Mouse (Mus musculus) forebrain, embryonic 12.5 days (tissue): ENCODE data around the gene Maml3. TPM values are rescaled to one million over a fixed set of nuclear protein-coding genes. Genes with fewer than 3 reads are reported as not detected.

Experiments
- ATAC-seq: fragments of 200-750 bp; cut with Nextera tagmentation; 2 replicates; pipeline ENCODE4 v1.8.0; 2017; ENCODE audit warnings: moderate TSS enrichment; ENCODE audit not compliant: low FRiP score
- H3K27ac ChIP-seq: fragments of 300-500 bp; sonication (generic); 2 replicates; pipeline ENCODE4 v1.5.1; 2016; ENCODE audit warnings: mild to moderate bottlenecking
- H3K27me3 ChIP-seq: fragments of 300-500 bp; sonication (generic); 2 replicates; pipeline ENCODE4 v1.6.1; 2016; ENCODE audit warnings: mild to moderate bottlenecking
- H3K36me3 ChIP-seq: fragments of 300-500 bp; sonication (generic); replicated peaks from 2 replicates; pipeline ENCODE4 v1.6.1; 2016; ENCODE audit warnings: mild to moderate bottlenecking
- H3K4me1 ChIP-seq: fragments of 300-500 bp; sonication (generic); 2 replicates; pipeline ENCODE4 v1.6.1; 2016
- H3K4me2 ChIP-seq: fragments of 300-500 bp; sonication (generic); 2 replicates; pipeline ENCODE4 v1.6.1; 2016; ENCODE audit warnings: mild to moderate bottlenecking, moderate library complexity
- H3K4me3 ChIP-seq: fragments of 300-500 bp; sonication (generic); replicated peaks from 2 replicates; pipeline ENCODE4 v1.5.1; 2016; ENCODE audit warnings: mild to moderate bottlenecking
- H3K9ac ChIP-seq: fragments of 300-500 bp; sonication (generic); 2 replicates; pipeline ENCODE4 v1.6.1; 2016; ENCODE audit warnings: mild to moderate bottlenecking
- H3K9me3 ChIP-seq: fragments of 300-500 bp; sonication (generic); 2 replicates; pipeline ENCODE4 v1.6.1; 2016
- WGBS: fragments of 180-500 bp; shearing (Covaris S2); methylation state at CpG from one replicate; pipeline ENCODE4 v1.1.7; 2016; 5-methylcytosine and 5-hydroxymethylcytosine counted together
- polyA plus RNA-seq: library from polyadenylated mRNA; unstranded; fragments of >200 nt; fragmentation: Nextera tagmentation; extraction: Ambion mirVana; gene quantifications from 2 replicates; pipeline ENCODE4 v1.2.1, GENCODE M21; 2016

Gene Maml3
- polyA plus RNA-seq, 1 experiment from 2014 or later: 7.6 TPM

DNA sequence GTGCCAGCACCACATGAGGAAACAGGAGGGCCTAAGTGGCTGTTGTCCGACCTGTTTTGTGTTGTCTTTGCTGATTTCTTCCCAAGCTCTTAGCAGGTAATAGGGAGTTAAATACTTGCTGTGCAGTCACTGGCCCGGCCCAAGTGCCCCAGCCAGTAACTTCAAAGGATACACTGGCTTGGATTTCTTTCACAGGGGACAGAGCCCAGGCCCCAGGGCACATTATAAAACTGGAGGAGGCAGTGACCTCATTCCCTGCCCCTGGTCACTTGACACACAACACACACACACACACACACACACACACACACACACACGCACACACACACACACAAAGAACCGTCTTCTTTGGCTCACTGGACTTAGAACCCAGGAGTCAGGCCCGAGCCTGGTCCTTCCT lies 67.6 kb downstream of the Maml3 start:
- WGBS: 59% methylated on average over 5 of the region's 5 CpGs
- Histone ChIP-seq H3K9ac (no peak overlapping the region), H3K27me3 (no peaks in the 10 kb centered on the region), H3K36me3 (no peaks in the 10 kb centered on the region), H3K9me3 (no peaks in the 10 kb centered on the region), H3K4me3 (no peak overlapping the region), H3K4me2 (no peak overlapping the region), H3K4me1 (peaks cover 16% of the 10 kb centered on the region), H3K27ac (no peak overlapping the region)
- no peak for ATAC-seq

DNA sequence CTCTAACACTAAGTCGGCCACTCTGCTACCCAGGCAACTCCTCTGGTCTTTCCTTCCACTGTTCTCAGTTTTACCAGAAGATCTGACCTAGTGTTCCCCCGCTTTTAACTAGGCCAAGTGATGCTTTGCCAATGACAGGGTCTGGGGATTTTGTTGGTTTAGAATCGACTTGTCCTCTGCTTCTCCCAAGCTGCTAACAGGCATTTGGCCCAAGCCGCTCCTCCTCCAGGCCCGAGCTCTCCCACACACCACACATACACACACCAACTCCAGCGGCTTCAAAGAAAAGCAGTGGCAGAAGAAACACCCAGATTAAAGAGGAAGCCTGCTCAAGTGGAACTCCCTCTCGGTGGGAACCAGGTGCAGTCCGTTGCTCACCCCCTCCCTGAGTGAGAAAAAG lies 69.5 kb downstream of the Maml3 start:
- Histone ChIP-seq H3K36me3 (no peaks in the 10 kb centered on the region), H3K27me3 (no peaks in the 10 kb centered on the region), H3K4me3 (no peak overlapping the region), H3K27ac (no peak overlapping the region), H3K4me1 (peaks cover 13% of the 10 kb centered on the region), H3K9ac (no peak overlapping the region), H3K9me3 (no peaks in the 10 kb centered on the region), H3K4me2 (no peak overlapping the region)
- no peak for ATAC-seq
- 36% methylated on average over 8 of the region's 8 CpGs for WGBS

DNA sequence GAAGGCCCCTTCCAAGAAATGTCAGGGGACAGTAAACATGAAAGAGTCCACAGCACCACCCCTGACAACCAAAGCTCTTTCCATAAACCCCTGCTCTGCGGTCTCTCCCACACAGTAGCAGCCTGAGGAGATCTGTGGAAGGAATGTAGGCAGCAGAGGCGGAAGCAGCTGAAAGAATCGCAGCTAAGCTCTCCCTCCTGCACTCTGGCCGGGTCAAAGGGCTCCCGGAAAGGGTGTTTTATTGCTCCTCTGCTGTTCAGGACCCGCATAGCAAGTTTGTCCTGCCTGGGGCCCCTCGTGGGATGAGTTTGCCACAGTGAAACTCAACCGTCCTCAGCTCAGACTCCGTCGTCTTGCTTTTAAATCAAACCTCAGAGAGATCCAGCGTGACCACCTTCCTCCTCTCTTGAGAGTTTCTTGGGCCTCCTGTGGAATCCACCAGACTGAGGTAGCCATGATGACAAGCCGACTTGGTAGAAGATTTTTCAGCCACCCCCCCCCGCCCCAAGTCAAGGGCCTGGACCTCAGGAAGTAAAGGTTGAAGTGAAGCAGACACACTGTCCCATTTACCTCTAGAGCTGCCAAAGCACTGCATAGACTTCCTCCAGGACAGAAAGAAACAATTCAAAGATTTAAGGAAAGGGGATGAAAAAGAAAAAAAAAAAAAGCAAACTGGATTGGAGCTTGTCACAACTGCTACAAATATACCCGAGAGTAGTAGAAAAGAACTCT lies 70.9 kb downstream of the Maml3 start:
- no peaks in the 10 kb centered on the region for H3K36me3 ChIP-seq
- WGBS: 38% methylated on average over 14 of the region's 14 CpGs
- ATAC-seq: no peak
- H3K4me1 ChIP-seq: peaks cover 13% of the 10 kb centered on the region
- no peak overlapping the region for H3K27ac ChIP-seq
- no peak overlapping the region for H3K4me3 ChIP-seq
- H3K9ac ChIP-seq: no peak overlapping the region
- H3K9me3 ChIP-seq: no peaks in the 10 kb centered on the region
- no peak overlapping the region for H3K4me2 ChIP-seq
- H3K27me3 ChIP-seq: no peaks in the 10 kb centered on the region

DNA sequence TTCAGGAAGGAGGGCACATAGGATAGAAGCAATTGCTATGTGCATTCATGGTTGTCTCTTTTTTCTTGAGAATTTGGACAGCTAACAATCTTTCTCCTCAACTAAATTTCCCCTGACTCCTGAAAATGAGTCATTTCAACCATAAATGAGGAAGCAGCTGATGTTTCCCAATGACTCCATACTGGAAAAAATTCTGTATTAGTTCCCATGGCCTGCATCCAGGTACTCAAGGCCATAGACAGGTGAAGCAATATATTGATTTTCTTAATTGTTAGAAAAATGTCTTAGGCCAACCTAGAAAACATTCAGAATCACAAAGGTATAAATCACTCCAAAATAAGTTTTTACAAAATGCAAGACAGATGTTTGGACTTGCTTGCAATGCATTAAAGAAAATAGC lies 73.5 kb downstream of the Maml3 start:
- H3K4me3 ChIP-seq: no peak overlapping the region
- H3K27me3 ChIP-seq: no peaks in the 10 kb centered on the region

DNA sequence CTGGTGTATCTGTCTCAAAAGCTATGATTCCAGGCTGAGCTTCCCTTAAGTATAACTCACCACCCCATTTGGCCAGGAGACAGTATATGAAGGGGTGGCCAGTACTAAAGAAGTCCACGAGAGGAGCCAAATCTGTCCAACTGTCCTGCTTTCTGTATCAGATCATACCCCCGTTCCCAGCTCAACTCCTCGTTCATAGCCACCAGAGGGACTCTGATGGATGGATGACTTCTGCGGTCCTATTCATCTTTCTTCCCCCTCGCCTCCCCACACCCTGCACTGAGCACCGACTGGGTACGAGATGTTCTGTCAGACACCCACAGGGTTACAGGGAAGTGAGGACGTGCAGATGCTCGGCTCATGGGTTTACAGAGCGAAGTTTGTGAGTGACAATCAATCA lies 74.8 kb downstream of the Maml3 start:
- Histone ChIP-seq H3K27me3 (no peaks in the 10 kb centered on the region), H3K4me3 (no peak overlapping the region), H3K9ac (no peak overlapping the region), H3K9me3 (no peaks in the 10 kb centered on the region), H3K36me3 (no peaks in the 10 kb centered on the region), H3K4me1 (peaks cover 19% of the 10 kb centered on the region), H3K27ac (no peak overlapping the region), H3K4me2 (no peak overlapping the region)
- 87% methylated on average over 10 of the region's 10 CpGs for WGBS
- ATAC-seq: no peak

More for the DNA sequence above, 73.5 kb downstream of the Maml3 start:
- H3K27ac ChIP-seq: no peak overlapping the region
- H3K9ac ChIP-seq: no peak overlapping the region
- peaks cover 13% of the 10 kb centered on the region for H3K4me1 ChIP-seq
- ATAC-seq: no peak
- H3K9me3 ChIP-seq: no peaks in the 10 kb centered on the region
- no peak overlapping the region for H3K4me2 ChIP-seq
- no peaks in the 10 kb centered on the region for H3K36me3 ChIP-seq

DNA sequence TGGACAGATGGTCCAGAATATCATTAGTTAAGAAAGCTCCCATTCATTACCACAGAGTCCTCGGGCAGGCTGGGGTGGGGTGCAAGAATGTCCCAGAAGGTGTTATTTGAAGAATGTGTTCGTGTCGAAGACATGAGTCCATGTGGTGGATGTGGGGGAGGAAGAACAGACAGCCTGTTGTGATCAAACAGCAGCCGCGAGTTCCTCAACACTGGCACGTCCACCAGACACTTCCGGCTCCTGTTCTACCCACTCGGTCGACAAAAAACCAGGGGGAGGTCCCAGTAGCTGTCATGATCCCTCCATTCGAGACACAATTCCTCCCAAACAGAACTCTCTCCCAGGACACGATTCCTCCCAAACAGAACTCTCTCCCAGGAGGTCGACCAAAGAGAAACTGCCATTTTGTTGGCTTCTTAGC lies 75.2 kb downstream of the Maml3 start:
- H3K4me1 ChIP-seq: peaks cover 17% of the 10 kb centered on the region
- H3K9me3 ChIP-seq: no peaks in the 10 kb centered on the region
- WGBS: 63% methylated on average over 12 of the region's 12 CpGs
- no peak overlapping the region for H3K9ac ChIP-seq
- H3K4me3 ChIP-seq: no peak overlapping the region
- H3K4me2 ChIP-seq: no peak overlapping the region
- no peaks in the 10 kb centered on the region for H3K36me3 ChIP-seq
- no peaks in the 10 kb centered on the region for H3K27me3 ChIP-seq
- 0 out of 2 replicates have a peak overlapping the region, but pooled peaks have one; percentile 6 for H3K27ac ChIP-seq
- no peak for ATAC-seq

DNA sequence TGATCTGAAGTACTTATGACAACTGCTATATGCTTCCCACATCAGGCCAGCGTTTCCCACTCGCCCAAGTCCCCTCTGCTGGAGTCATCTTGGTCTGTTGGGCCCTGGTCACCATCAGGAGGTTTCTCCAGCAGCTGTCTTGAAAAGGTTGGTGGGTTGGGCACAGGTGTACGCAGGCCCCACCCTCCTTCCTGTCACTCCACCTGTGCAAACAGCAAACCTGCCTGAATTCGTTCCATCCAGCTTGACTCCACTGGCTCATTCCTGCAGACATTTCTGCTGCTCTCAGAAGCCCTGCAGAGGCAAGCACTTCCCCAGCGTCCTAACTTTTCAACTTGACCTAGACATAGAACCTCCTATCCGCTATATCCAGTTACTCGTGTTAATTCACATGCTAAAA lies 76.9 kb downstream of the Maml3 start:
- 72% methylated on average over 7 of the region's 7 CpGs for WGBS
- no peaks in the 10 kb centered on the region for H3K36me3 ChIP-seq
- no peak overlapping the region for H3K4me3 ChIP-seq
- H3K4me1 ChIP-seq: peaks cover 9% of the 10 kb centered on the region; the same call in 1 of the 2 replicates
- ATAC-seq: no peak
- no peaks in the 10 kb centered on the region for H3K9me3 ChIP-seq
- no peak overlapping the region for H3K27ac ChIP-seq
- no peak overlapping the region for H3K4me2 ChIP-seq
- H3K27me3 ChIP-seq: no peaks in the 10 kb centered on the region
- no peak overlapping the region for H3K9ac ChIP-seq

DNA sequence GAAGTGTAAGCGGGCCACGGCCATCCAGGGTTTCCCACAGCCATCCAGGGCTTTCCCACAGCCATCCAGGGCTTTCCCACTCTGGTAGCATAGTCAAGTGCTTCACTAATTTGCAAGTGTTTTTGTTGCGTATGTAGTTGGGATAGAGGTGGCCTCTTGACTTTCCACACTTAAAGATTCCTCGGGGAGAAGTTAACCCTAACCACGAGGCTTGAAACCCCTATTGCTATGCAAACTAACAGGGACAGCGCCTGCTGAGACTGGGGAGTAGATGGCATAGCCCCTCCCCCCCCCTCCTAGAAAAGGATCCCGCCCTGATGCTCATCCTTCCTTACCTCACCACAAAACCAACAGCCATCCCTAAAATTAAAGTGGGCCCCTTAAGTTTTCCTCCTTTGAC lies 82.4 kb downstream of the Maml3 start:
- Histone ChIP-seq H3K9me3 (no peaks in the 10 kb centered on the region), H3K9ac (no peak overlapping the region), H3K4me2 (no peak overlapping the region), H3K27me3 (no peaks in the 10 kb centered on the region), H3K4me3 (no peak overlapping the region), H3K36me3 (no peaks in the 10 kb centered on the region), H3K4me1 (peaks cover 20% of the 10 kb centered on the region), H3K27ac (no peak overlapping the region)
- ATAC-seq: no peak
- 39% methylated on average over 7 of the region's 7 CpGs for WGBS

DNA sequence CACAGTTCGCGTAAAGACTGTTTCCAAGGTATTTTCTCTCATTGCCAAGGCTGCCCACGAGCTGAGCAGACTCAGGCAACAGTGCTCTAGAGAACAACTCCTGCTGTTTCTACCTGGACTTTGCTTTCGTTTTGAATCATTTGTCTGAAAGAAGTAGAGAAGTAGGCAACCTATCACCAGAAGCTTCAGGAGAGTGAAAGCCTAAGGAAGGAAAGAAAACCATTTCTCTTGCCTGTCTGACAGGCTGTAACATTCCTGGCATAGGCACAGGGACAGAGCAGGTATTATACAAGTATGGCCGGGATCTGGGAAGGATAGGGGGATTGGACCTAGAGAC lies 86.8 kb downstream of the Maml3 start:
- WGBS: 80% methylated on average over 5 of the region's 5 CpGs
- Histone ChIP-seq H3K27ac (no peak overlapping the region), H3K27me3 (no peaks in the 10 kb centered on the region), H3K4me3 (no peak overlapping the region), H3K9me3 (no peaks in the 10 kb centered on the region), H3K9ac (no peak overlapping the region), H3K36me3 (no peaks in the 10 kb centered on the region), H3K4me2 (no peak overlapping the region), H3K4me1 (peaks cover 10% of the 10 kb centered on the region)
- no peak for ATAC-seq

DNA sequence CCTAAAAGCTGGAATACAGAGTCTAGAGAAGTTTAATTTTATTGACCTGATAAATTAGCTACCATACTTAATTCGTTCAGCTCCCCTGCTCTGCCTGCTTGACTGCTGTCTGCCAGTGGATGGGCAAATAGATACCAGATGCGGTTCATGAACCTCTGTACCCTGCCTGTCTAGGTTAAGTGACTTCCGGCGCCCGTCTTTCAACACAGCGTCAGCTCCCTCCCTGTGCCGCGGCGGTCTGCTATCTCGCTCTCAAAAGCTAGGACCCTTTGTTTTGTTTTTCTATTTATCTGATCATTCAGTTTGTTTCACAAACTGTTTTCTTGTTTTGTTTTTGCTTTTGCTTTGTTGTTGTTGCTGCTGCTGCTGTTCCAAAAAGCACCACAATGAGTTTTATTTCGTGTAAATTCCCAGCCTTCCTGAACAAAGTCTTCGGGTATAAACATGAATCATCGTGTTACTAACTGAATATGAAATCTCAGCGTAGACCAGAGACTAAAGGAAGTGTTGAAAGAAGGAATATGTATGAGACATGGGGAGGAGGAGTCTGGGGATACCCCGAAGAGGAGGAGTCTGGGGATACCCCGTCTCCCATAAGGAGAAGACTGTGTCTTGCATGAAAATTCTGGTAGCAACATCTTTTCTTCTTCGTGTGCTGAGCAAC lies 87.3 kb downstream of the Maml3 start:
- no peak overlapping the region for H3K4me2 ChIP-seq
- no peak overlapping the region for H3K27ac ChIP-seq

DNA sequence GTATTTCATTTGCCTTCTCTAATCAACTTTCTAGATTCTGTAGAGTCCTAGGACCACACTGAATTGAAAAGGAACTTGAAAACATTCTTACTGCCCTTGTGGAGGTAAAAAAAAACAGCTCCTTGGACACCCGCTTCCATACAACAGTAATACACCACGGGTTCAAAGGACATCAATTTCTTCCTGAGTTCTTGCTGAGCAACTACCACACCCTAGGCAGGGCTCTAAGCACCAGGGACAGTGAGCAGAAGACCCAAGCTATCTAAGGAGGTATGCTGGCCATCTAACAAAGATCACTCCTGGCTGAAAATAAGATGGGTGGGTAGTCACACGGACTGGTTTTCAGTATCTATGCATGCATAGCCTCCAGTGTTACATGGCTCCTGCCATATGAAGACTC lies 88.7 kb downstream of the Maml3 start:
- no peak for ATAC-seq

More for the DNA sequence above, 87.3 kb downstream of the Maml3 start:
- H3K4me1 ChIP-seq: peaks cover 9% of the 10 kb centered on the region
- H3K9me3 ChIP-seq: no peaks in the 10 kb centered on the region
- H3K36me3 ChIP-seq: no peaks in the 10 kb centered on the region
- no peak overlapping the region for H3K9ac ChIP-seq
- H3K4me3 ChIP-seq: no peak overlapping the region
- no peak for ATAC-seq
- 73% methylated on average over 17 of the region's 17 CpGs for WGBS
- no peaks in the 10 kb centered on the region for H3K27me3 ChIP-seq

DNA sequence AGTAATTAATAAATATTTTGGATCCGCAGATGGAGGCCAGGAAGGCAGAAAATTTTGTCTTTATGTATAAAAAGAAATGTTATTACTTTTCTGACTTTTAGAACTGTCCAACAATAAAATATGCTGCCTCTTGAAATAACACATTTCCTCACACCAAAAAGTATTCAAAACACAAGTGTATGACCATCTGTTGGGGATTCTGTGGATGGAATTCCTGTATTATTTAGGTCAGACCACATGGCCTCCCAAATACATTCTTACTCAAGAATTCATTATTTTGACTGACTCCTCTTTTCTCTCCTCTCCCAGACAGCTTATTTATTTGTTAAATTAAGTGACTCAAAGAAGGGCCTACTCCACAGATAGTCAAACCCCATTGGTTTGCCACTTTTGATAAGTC lies 89.3 kb downstream of the Maml3 start:
- Histone ChIP-seq H3K27ac (no peak overlapping the region), H3K9ac (no peak overlapping the region), H3K9me3 (no peaks in the 10 kb centered on the region), H3K4me1 (peaks cover 12% of the 10 kb centered on the region), H3K36me3 (no peaks in the 10 kb centered on the region), H3K4me3 (no peak overlapping the region), H3K27me3 (no peaks in the 10 kb centered on the region), H3K4me2 (no peak overlapping the region)
- ATAC-seq: no peak
- 100% methylated on average over 1 of the region's 1 CpGs for WGBS

More for the DNA sequence above, 88.7 kb downstream of the Maml3 start:
- Histone ChIP-seq H3K9me3 (no peaks in the 10 kb centered on the region), H3K9ac (no peak overlapping the region), H3K4me3 (no peak overlapping the region), H3K4me2 (no peak overlapping the region), H3K27ac (no peak overlapping the region), H3K27me3 (no peaks in the 10 kb centered on the region), H3K36me3 (no peaks in the 10 kb centered on the region), H3K4me1 (peaks cover 10% of the 10 kb centered on the region)
- WGBS: 92% methylated on average over 3 of the region's 3 CpGs
